Mouse (Mus musculus) E14TG2a.4 (cell line): ENCODE measurements around the gene Fignl2.

Experiments
- CTCF ChIP-seq: conservative IDR thresholded peaks from 2 replicates; pipeline ENCODE4 v1.5.1; 2014; ENCODE audit warnings: low read length
- NANOG ChIP-seq: IDR thresholded peaks from 2 replicates; pipeline ENCODE4 v1.6.1; 2014; ENCODE audit warnings: borderline replicate concordance, low read length, mixed read lengths
- POU5F1 ChIP-seq: IDR thresholded peaks from 2 replicates; pipeline ENCODE4 v1.6.1; 2014; ENCODE audit warnings: low read length, borderline replicate concordance

DNA sequence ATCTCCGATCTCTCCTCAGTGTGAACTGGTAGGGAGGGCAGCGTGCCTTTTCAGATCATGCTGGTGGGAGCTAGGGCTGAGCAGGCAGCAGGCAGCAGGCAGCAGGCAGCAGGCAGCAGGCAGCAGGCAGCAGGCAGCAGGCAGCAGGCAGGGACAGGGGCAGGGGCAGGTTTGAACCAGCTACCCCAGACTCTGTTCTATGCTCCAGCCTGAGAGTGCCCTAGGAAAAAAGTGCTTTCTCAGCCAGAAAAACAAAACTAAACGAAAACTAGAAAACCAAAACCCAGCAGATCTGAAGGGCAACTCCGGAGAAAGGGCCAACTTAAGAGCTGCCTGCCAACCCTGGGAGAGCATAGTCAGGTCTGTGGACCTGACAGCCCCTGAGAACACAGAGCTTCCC lies 9.7 kb downstream of the Fignl2 start:
- no peak for TF ChIP-seq CTCF
- no peak for TF ChIP-seq POU5F1
- TF ChIP-seq NANOG: no peak
